Mouse (Mus musculus) neutrophil, adult 5-6 weeks (primary cell): ENCODE results near the gene Tmc7. TPM values are rescaled to one million over a fixed set of nuclear protein-coding genes. Genes with fewer than 3 reads are reported as not detected.

Experiments used
- ATAC-seq: fragments of 151-379, 151-347 bp; 2 replicates; pipeline ENCODE4 v1.8.0; 2017; ENCODE audit warnings: mild to moderate bottlenecking, moderate TSS enrichment; ENCODE audit not compliant: insufficient number of reproducible peaks, poor library complexity, low FRiP score, severe bottlenecking; ENCODE audit errors: extremely low read depth
- total RNA-seq: library from RNA; stranded (forward); fragments of 200-1000 nt; gene quantifications from 2 replicates; pipeline ENCODE4 v1.2.3, GENCODE M21; 2017

Gene Tmc7
- total RNA-seq, 1 experiment from 2014 or later = 1.5 TPM

DNA sequence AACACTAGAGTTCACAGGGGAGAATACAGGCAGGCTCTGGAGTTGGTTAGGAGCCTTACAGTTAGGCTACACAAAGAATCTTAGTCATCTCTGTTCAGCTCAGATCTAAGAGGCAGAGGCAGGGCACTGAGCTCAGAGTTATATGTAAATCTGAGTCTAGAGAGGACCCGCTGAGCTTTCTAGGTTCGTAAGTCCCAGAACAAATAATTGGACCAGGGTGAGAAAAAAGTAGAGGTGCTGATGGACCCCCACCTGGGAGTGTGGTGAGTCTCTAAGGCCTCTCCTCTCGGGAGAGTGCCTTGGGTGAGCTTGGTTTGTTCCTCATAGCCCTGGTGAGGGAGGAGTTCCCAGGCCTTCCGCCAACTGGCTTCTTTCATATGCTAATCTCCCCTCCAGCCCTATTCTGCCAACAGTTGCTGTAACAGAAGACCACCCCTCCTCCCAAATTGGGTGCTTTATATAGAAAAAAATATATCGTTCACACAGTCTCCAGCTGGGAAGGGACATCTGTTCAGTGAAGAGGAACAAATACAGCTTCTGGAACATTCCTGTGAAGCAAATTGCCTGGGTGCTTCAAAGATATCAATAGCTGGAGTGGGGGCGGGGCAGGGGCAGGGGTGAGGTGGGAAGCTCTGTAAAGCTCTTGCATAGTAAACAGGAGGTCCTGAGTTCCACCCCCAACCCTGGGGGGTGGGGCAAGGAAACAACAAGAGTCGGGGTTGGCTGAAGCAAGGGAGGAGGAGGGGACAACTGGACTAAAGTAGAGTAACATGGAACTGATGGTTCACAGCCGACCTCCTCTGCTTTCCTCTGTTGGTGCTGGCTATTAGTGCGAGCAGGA is 9.3 kb upstream of the Tmc7 start:
- ATAC-seq = no peak

GRCm38 (mm10) chr7:118592146-118592545 is 7.6 kb upstream of the Tmc7 start:
- ATAC-seq = no peak

- ATAC-seq = no peak
Measured at GRCm38 (mm10) chr7:118590726-118591305, 6.3 kb upstream of the Tmc7 start.

DNA sequence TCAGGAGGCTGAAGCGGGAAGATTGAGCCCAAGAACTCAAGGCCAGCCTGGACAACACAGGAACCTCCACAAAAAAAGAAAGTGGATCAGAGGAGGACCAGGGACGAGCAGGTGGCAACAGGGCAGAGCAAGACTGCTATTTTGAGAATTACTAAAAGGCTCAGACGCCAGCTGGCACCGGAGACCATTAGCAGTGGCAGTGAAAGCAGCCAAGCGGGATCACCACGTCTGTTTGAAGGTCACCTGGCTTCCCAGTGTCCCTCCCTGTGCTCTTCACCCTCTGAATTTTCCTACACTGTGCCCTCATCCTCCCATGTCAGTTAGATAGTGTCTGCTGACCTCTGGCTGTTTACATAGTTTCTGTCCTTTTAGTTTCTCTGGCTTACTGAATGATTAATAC is 1.3 kb upstream of the Tmc7 start:
- no peak for ATAC-seq

- ATAC-seq = no peak
Measured at GRCm38 (mm10) chr7:118584926-118585325, 390 bp upstream of the Tmc7 start.

DNA sequence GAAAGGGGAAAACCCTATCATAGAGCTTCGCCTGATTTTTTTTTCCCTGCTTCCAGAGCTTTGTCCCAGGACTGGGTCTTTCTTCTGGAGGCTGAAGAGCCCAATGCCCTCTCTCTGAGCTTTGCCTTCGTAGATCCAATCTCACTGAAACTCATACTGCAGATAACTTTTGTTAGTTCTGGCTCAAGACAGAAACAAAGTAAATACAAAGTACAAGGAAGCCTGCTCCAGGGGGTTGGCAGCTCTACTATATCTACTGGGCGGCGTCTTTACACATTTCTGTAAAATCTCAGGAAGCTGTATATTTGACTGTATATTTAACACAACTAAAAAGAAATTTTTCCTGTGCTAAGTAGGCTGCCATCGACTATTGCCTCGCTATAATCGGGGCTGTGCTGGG is 715 bp downstream of the Tmc7 start:
- no peak for ATAC-seq

GRCm38 (mm10) chr7:118579938-118580337 is 4.6 kb downstream of the Tmc7 start:
- no peak for ATAC-seq

DNA sequence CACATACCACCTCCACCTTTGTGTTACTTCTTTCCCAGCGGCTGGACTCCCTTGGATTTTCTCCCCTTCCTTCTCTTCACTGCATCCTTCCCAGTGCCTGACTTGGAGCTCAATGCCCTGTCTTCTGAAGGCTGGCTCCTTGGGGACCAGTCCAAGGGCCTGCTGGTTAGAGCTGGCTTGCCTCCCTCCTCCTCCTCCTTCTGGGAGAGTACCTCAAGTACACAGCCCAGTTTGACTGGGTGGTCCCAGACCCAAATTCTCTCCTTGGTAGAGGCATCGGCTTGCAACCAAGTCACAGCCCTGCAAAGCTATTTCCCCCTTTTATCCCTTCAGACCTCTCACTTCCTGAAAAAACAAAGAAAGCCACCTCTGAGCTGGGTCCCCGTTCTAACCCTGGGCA is 6.3 kb downstream of the Tmc7 start:
- no peak for ATAC-seq

DNA sequence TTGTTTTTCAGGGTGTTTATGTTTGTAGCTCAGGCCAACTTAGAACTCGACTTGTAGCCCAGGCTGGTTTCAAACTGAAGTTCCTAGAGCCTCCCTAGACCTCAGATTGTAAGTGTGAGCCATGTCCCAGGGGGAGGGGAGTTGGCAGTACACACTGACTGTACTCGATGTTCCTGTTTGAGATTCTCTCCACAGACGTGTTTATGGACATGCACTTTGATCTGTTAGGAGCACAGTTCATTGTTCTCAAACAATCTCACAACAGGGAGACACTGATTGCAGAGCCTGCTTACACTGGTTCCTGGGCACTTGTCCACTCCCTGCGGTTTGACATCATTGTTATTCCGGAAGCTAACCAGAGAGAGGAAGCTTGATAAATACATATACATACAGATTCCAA is 12.5 kb downstream of the Tmc7 start:
- ATAC-seq = no peak

GRCm38 (mm10) chr7:118571350-118571749 is 13.2 kb downstream of the Tmc7 start:
- no peak for ATAC-seq

- ATAC-seq = no peak
Measured at GRCm38 (mm10) chr7:118569121-118569543, 15.4 kb downstream of the Tmc7 start.

GRCm38 (mm10) chr7:118554290-118554689 is 30.2 kb downstream of the Tmc7 start:
- no peak for ATAC-seq

DNA sequence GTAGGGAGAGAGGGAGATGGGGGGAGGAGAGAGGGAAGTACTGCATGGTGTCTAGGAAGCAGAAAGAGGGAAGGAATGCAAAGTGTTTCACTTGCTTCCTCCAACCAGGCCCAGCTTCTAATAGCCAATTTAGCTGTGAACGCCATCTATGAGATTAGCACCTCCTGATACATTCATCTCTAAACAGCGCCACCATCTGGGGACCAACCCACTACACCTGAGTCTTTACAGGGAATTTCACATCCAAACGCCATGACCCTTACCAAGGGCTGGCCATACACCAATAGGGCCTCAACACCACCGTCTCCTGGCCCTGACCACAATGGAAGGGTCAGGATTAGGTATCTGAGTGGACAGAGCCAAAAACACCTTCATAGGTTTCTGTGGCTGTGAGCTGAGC is 30.7 kb downstream of the Tmc7 start:
- ATAC-seq = no peak

DNA sequence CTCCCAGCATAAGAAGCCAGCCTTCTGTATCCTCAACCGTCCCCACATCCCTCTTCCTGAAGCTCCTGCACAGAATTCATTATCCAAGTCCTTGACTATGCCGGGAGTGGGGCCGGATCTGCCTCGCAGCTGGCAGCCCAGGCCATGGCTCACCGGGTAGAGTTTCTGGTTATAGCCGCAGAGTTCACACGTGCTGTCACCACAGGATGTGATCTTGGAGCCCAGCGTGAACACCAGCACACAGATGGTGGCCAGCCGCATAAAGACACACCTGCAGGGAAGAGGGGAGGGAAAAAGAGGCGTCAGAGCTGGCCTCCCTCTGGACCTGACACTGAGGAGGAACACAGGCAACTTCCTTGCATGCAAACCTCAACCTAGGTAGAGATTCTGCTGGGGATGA is 37.1 kb downstream of the Tmc7 start:
- ATAC-seq = no peak

DNA sequence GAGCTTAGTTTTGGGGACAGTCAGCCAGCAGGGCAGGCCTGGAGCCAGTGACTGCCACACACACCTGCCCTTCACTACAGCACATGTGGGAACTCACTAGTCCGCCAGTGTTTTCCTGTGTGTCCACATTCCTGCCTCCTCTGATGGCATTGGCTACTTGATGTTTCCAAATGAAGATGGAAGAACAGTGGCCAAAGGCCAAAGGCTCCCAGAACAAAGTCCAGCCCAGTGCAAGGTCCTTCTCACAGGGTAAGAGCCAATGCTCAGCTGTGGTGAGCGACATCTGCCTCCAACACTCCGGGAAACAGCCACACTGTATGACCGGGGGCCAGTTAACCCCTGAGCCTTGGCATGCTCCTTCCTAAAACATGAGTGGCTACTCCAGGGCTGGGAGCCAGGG is 40.4 kb downstream of the Tmc7 start:
- ATAC-seq = no peak

DNA sequence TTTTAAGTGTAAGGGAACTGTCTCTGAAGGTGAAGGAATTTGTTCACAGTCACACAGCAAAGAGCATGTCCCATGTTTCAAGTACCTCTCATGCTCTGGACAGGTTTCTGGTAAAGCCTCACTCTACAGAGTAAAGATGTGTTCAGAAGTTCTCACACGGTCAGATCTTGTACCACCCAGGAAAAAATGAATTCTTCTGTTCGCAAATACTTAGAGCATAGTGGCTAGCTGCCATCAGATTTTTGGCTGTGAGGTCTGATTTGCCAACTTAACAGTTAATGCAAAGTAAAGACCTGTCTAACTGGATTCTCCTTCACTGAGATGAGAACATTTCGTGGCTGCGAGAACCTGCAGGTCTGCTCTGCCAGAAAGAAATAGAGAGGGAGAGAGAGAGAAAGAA is 49.5 kb downstream of the Tmc7 start:
- ATAC-seq = no peak

- ATAC-seq = no peak
Measured at GRCm38 (mm10) chr7:118534326-118534725, 50.2 kb downstream of the Tmc7 start.

DNA sequence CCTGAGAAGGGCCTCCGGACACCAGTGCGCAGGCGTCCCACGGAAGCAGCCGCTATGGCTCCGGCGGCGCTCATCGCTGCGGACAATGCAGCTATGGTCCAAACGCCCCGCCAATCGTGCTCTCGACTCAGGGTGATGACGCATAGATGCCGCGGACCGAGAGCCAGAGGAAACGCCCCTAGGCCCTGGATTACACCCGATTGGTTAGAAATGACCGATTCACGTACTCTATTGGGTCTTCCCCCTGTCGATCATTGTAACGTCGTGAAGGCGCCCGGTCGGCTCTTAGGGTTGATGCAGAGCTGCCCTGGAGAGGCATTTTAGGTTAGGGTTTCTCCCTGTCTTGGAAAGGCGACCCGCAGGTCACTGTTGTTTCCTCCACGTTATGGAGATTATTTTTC is 51.4 kb downstream of the Tmc7 start, which contains the start of gene Coq7:
TSS of gene Coq7 (minus strand) at position 179 of the 401 bp plus-strand sequence.
- ATAC-seq = peak; percentile 96

- ATAC-seq = peak; percentile 92
Measured at GRCm38 (mm10) chr7:118532519-118533177, 51.9 kb downstream of the Tmc7 start.

GRCm38 (mm10) chr7:118526967-118527366 is 57.6 kb downstream of the Tmc7 start:
- no peak for ATAC-seq
